Mouse (Mus musculus): ENCODE measurements around the gene Fn3k.

Fn3k gene

DNA sequence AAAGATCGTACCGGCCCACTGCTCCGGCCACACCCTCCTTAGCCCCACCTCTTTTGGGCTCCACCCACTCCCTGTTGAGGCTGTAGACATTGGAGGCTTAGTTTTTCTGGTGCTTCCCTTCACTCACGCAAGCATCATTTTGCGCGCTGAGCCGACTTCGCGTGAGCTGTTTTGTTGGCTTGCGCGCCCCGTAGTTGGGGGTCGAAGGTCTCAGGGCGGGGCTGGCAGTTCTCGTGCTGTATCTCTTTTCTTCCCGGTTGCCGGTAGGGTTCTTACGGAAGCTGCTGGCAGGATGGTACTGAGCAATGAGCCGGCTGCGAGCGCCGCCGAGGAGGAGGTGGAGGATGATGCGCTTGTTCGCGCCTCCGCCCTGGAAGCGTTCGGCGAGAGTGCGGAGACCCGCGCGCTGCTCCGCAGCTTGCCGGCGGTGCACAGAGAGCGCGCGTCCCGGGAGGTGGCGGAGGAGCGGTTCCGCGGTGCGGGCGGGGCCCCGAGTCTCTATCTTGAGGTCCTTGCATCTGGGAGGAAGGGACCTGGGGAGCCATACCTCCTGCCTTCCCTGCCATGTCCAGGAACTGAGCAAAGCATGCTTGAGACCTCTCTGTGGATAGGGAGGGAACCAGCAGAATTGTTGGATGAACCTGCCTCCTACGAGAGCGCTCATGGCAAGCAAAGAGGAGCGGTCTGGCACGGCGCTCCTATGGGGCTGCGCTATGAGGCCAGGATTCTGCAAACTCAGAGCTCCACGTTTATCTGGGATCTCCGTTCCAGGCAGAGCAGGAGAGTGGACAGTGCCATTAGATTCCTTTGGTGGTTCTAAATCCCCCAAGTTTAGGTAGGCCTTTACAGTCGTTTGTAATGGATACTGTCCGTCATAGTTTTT is 17.3 kb downstream of the Fn3k start, which contains the start of gene Tbcd:
Gene Tbcd (plus strand): TSS at position 197 of the 883 bp plus-strand sequence.
- ATAC-seq (ENCODE audit: low TSS enrichment) = peak; percentile 87

DNA sequence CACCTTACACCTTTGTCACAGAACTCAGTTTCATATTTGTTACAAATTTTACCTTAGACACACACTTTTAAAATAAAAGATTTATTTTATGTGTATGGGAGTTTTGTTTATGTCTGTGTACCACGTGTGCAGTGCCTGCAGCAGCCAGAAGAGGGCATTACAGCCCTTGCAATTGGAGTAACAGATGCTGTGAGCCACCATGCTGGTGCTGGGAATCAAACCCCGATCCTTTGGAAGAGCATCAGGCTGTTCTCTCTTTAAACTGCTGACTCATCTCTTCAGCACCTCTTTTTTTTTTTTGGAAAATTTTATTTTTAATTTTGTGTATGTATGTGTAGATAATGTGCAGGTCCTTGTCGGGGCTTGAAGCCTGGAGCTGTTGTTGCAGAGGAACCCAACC is 23.2 kb downstream of the Fn3k start:
- ATAC-seq (ENCODE audit: low TSS enrichment) = no peak

DNA sequence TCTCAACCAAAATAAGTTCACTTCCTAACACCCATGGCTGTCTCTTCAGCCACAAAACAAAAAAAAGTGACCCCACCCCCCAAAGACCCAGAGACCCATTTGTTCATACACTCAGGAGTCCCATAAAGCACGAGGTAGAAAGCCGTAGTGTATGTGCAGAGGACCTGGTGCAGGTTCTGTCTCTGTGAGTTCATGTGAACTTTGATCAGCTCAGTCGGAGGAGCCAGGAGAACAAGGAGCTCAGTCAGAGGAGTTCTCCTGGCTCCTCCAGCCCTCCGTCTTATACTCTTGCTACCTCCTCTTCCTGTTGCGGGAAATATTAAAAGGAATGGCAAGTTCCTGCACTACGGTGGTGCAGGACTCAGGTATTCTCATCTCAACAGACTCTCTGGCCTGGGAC is 32.7 kb downstream of the Fn3k start:
- no peak for ATAC-seq (ENCODE audit: low TSS enrichment)

DNA sequence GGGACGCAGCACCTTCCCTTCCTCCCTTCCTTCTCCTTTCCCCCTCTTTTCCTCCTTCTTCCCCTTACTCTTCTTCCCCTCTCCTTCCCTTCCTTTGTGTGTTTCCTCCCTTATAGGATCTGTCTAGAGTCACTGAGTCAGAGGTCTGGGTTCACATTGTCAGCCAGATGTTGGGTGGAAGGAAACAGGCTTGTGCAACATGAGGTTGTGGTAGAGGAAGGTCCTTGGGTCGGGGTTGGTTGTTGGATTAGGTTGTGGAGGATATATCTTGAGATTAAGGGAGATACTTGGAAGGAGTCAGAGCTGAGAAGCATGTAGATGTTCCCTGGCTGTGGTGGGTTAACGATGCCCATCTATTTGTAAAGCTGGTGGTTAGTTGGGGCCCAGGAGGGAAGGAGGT is 40.1 kb downstream of the Fn3k start:
- no peak for ATAC-seq (ENCODE audit: low TSS enrichment)

DNA sequence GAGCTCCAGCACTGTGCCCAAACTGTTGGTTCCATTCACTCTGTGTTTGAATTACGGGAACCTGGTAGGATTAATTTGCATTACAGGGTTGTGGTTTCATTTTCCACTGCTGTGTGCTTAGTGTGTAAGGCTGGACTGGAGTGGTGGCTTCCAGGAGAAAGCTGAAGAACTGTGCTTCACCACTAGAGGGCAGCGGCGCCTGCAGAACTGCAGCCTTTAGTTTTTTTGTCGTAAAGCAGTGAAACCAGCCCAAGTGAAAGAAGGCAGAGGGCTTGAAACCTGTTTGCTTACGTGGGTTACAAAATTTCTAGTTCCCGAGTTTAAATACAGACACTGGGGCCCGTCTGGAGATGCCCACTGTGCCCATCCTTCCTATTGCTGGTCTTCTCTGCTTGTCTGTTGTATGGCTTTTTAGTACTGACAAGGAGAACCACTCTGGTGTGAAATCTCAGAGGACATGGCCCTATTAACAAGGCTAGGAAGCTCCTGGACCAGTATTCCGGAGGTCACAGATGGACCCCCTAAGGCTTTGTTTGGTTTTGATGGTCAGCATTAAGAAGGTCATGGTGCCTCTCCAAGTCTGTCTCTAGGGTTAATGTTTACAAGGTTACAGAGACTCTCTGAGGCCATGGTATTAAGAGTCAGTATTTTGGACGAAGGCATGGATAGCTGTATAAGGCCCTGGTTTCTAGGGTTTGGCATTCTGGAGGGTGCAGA is 41.1 kb downstream of the Fn3k start:
- ATAC-seq (ENCODE audit: low TSS enrichment) = peak; percentile 65; the same call in 1 of the 2 replicates

DNA sequence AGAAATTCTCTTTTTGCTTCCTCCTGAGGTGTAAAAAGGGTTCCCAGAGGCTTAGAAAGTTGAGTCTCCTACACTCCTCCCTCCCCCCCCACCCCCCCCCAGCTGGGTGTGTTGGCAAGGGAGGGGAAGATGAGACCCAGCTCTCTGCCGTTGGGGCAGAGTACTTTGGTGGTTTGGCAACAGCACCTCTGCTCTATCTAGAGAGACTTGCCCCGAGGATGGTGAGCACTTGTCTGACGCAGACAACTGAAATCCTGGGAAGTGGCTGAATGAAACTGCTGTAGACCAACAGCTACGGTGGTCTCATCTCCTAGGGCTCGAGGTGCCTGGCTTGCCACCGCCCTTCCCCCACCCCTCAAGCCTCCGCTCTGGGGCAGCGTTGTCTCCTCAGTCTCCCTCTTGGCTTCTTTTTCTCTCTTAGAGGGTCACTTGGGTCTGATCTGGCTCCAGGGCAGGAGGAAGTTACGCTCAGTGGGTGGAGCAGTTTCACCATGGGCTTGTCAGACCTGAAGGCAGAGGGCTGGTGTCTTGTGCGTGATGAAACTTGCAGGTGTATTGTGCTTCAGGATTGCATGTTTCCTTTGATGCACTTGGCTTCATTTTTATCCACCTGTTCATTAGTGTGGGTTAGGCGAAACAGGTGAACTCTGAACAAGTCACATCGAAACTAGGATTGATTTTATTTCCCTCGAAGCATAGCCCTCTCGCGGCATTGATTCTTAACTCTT is 44.9 kb downstream of the Fn3k start:
- ATAC-seq (ENCODE audit: low TSS enrichment) = no peak

DNA sequence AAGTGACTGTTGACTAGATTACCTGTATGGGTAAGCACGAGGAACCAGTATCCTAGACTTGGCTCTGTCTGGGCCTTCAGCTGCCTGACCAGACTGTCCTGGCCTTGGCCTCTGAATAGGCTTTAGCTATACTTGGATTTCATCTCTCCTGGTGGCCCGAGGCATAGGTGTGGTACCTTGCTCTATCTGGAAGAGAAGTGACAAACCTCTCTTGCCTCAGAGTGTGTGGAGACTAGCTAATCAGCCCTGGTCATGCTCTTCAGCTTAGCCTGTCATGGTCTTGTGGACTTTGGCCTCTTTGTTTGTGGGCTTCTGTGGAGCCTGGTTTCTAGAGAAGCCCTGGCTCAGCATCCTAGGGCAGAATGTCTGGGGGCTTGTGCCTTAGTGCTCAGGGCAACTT is 46.4 kb downstream of the Fn3k start:
- ATAC-seq (ENCODE audit: low TSS enrichment) = no peak

DNA sequence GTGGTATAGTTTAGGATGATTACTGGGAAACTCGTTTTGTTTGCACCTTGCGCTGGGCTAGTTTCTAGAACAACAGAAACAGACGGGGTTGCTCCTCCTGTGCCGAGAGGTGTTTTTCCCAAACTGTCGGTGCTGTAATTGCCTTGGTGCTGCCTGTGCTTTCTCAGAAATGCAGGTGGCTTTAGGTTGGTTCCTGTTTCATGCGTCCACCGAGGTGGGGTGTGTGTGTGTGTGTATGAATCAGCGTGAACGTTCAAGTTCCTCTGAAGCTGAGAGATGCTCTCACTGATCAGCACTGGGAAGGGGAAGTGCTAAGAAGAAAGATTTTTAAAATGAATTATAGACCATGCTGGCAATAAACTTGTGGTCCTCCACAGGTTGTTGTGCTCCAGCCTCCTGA is 51.2 kb downstream of the Fn3k start:
- no peak for ATAC-seq (ENCODE audit: low TSS enrichment)

DNA sequence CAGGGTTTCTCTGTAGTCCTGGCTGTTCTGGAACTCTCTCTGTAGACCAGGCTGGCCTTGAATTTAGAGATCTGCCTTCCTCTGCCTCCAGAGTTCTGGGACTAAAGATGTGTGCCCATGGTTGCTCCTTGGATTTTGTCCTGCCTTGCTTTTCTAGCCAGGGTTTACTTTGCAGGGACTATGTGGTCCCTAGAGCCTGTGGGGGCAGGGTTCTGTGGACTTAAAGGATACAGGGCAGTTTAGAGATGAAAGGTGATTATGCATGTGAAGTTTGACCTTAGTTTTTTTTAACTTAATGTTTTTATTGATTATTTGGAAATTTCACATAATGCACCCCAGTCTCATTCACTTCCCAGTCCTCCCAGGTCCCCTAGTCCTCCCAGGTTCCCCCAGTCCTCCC is 55.9 kb downstream of the Fn3k start:
- no peak for ATAC-seq (ENCODE audit: low TSS enrichment)
